Mouse (Mus musculus): ENCODE measurements at regions not wholly inside any gene's neighbourhood (a gene's known extent, or its start where the extent isn't known, plus 50 kb on each side); places are given as distances from the start of the nearest gene placed in this dataset.
A peak's percentile ranks its signal among the peaks of the same experiment; 100 is the strongest.

GRCm38 (mm10) chr5:78993258-78993657 is 1585.4 kb upstream of the Igfbp7 start:
- 41% methylated on average over 3 of the region's 3 CpGs for WGBS
- Histone ChIP-seq H3K9me3 (no peaks in the 10 kb centered on the region), H3K4me3 (no peak overlapping the region), H3K4me2 (no peak overlapping the region), H3K9ac (no peak overlapping the region), H3K4me1 (replicated peaks) (no peaks in the 10 kb centered on the region), H3K36me3 (no peaks in the 10 kb centered on the region), H3K27me3 (no peaks in the 10 kb centered on the region), H3K27ac (replicated peaks) (no peak overlapping the region)
- no peak for ATAC-seq (ENCODE audit: low read depth)

- WGBS: 84% methylated on average over 1 of the region's 1 CpGs
- Histone ChIP-seq H3K4me1 (replicated peaks) (no peaks in the 10 kb centered on the region), H3K4me2 (no peak overlapping the region), H3K27me3 (no peaks in the 10 kb centered on the region), H3K4me3 (no peak overlapping the region), H3K9me3 (no peaks in the 10 kb centered on the region), H3K27ac (replicated peaks) (no peak overlapping the region), H3K36me3 (no peaks in the 10 kb centered on the region), H3K9ac (no peak overlapping the region)
- ATAC-seq (ENCODE audit: low read depth): no peak
Measured at GRCm38 (mm10) chr5:78989714-78990113, 1581.9 kb upstream of the Igfbp7 start.

- H3K27me3 ChIP-seq: no peaks in the 10 kb centered on the region
- no peaks in the 10 kb centered on the region for H3K36me3 ChIP-seq
- H3K4me3 ChIP-seq: no peak overlapping the region
- ATAC-seq (ENCODE audit: low read depth): peak; percentile 53; the same call in 1 of the 2 replicates
- no peak overlapping the region for H3K9ac ChIP-seq
- WGBS: 58% methylated on average over 3 of the region's 3 CpGs
- H3K4me1 ChIP-seq (replicated peaks): no peaks in the 10 kb centered on the region
- no peak overlapping the region for H3K4me2 ChIP-seq
- no peak overlapping the region for H3K27ac ChIP-seq (replicated peaks)
- H3K9me3 ChIP-seq: no peaks in the 10 kb centered on the region
Measured at GRCm38 (mm10) chr5:78976480-78977041, 1568.7 kb upstream of the Igfbp7 start.

DNA sequence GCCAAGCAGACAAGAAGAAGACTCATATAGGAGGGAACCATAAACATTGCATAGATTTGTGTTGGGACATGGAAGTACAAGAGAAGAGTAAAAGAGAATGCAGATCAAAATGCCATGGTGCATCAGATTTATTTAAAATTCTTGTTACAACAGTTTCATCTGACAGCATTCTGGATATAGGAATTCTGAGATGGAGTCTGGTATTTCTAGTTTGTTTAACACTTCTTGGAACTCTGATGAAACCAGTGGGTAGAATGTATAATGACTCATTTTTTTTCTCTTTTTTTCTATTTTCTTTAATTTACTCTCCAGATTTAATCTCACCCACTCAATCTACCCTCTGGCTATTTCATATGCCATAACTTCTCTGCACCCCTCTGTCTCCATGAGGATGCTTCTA is 1537.9 kb upstream of the Igfbp7 start:
- Histone ChIP-seq H3K9ac (no peak overlapping the region), H3K4me3 (no peak overlapping the region), H3K27ac (replicated peaks) (no peak overlapping the region), H3K36me3 (no peaks in the 10 kb centered on the region), H3K9me3 (no peaks in the 10 kb centered on the region), H3K4me2 (no peak overlapping the region), H3K4me1 (replicated peaks) (no peaks in the 10 kb centered on the region), H3K27me3 (no peaks in the 10 kb centered on the region)
- no peak for ATAC-seq (ENCODE audit: low read depth)

DNA sequence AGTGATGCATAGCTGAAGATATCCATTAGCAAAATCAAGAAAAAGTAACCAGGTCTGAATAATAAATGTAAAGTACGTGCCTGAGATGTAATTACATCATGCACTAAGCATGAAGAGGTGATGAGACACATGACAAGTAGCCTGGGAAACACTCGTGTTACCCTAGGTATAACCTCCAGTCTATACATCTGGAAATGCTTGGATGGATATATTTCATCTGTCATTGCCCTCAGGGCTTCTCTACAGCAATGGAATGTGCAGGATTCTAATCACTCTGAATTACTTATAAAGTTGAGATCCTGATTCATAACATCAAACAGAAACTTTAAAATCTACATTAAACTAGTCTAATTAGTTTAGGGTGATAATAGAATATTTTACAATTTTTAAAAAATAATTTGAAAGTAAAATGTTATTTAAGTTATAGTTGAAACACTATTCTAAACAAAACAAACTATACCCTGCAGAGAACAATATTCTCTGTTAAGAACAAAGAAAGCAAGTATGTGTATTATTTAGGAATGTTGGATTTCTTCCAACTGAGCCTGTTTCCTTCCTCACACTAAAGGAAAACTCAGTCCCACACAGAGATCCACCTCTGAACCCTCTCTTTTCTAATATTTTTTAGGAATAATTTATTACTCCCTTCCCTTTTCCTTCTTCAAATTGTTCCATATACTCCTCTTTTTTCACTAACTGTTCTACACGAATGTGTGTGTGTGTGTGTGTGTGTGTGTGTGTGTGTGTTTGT is 1514.2 kb upstream of the Igfbp7 start:
- no peak overlapping the region for H3K27ac ChIP-seq (replicated peaks)
- 59% methylated on average over 3 of the region's 3 CpGs for WGBS
- H3K9me3 ChIP-seq: no peaks in the 10 kb centered on the region
- H3K4me1 ChIP-seq (replicated peaks): no peaks in the 10 kb centered on the region
- no peak overlapping the region for H3K4me3 ChIP-seq
- no peaks in the 10 kb centered on the region for H3K36me3 ChIP-seq
- H3K9ac ChIP-seq: no peak overlapping the region
- H3K4me2 ChIP-seq: no peak overlapping the region
- ATAC-seq (ENCODE audit: low read depth): no peak
- no peaks in the 10 kb centered on the region for H3K27me3 ChIP-seq

- no peak for ATAC-seq (ENCODE audit: low read depth)
- H3K9me3 ChIP-seq: no peaks in the 10 kb centered on the region
- no peaks in the 10 kb centered on the region for H3K36me3 ChIP-seq
- H3K4me3 ChIP-seq: no peak overlapping the region
- no peak overlapping the region for H3K9ac ChIP-seq
- no peaks in the 10 kb centered on the region for H3K4me1 ChIP-seq (replicated peaks)
- whole genome bisulfite sequencing: 92% methylated on average over 3 of the region's 3 CpGs
- no peaks in the 10 kb centered on the region for H3K27me3 ChIP-seq
- H3K4me2 ChIP-seq: no peak overlapping the region
- no peak overlapping the region for H3K27ac ChIP-seq (replicated peaks)
Measured at GRCm38 (mm10) chr5:78900128-78900527, 1492.3 kb upstream of the Igfbp7 start.

DNA sequence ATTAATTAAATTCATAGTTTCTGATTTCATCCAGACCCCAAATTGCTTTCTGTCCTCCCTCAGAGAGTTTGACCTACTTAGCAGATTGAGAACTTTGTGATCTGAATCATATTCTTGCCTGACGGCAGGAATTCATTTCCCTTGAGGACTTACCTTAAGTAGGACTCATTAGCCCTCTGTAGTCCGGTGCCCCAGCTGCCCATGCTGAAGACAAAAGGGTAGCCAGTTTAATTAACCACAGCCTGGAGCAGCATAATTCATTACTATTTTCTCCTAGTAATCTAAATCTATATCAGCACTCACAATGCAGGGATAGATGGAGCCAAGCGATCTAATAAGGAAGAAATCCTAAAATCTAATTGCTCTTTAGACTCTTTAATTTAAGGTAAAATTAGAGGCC is 1470.9 kb upstream of the Igfbp7 start:
- Histone ChIP-seq H3K4me3 (no peak overlapping the region), H3K9ac (no peak overlapping the region), H3K36me3 (no peaks in the 10 kb centered on the region), H3K27me3 (no peaks in the 10 kb centered on the region), H3K9me3 (no peaks in the 10 kb centered on the region), H3K27ac (replicated peaks) (no peak overlapping the region), H3K4me1 (replicated peaks) (no peaks in the 10 kb centered on the region), H3K4me2 (no peak overlapping the region)
- ATAC-seq (ENCODE audit: low read depth): no peak
- WGBS: 30% methylated on average over 3 of the region's 3 CpGs

GRCm38 (mm10) chr5:78845126-78845525 is 1437.3 kb upstream of the Igfbp7 start:
- Histone ChIP-seq H3K9me3 (no peaks in the 10 kb centered on the region), H3K36me3 (no peaks in the 10 kb centered on the region), H3K27ac (replicated peaks) (no peak overlapping the region), H3K4me1 (replicated peaks) (no peaks in the 10 kb centered on the region), H3K9ac (no peak overlapping the region), H3K27me3 (no peaks in the 10 kb centered on the region), H3K4me3 (no peak overlapping the region), H3K4me2 (no peak overlapping the region)
- WGBS: 88% methylated on average over 1 of the region's 1 CpGs
- no peak for ATAC-seq (ENCODE audit: low read depth)

DNA sequence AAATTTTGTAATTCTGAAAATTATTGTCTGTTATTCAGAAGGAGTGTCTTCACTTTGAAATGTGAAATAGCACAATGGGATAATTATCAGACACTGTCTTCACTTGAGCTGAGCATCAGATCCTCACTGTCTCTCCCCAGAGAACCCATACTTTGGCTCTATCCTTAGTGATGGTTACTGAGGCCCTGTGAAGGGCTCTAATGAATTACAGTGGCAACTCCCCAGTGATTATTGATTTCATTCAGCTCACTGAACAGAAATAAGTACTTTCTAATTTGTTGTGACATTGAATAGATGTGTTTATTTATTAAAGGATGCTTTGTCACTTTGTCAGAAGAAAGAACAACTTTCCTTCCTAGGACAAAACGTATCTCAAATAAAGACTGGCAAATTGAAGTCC is 1389.5 kb upstream of the Igfbp7 start:
- Histone ChIP-seq H3K4me2 (no peak overlapping the region), H3K4me1 (replicated peaks) (no peaks in the 10 kb centered on the region), H3K9me3 (no peaks in the 10 kb centered on the region), H3K27ac (replicated peaks) (no peak overlapping the region), H3K9ac (no peak overlapping the region), H3K36me3 (no peaks in the 10 kb centered on the region), H3K4me3 (no peak overlapping the region), H3K27me3 (no peaks in the 10 kb centered on the region)
- 63% methylated on average over 1 of the region's 1 CpGs for WGBS
- no peak for ATAC-seq (ENCODE audit: low read depth)

Data from neural tube, embryonic 13.5 days (tissue).